Mouse (Mus musculus): ENCODE data around the gene Polr2h.

GRCm38 (mm10) chr16:20733731-20734730 is 16.6 kb downstream of the Polr2h start, which contains the start of gene Thpo:
- TF ChIP-seq CTCF (IDR thresholded peaks at IDR 0.05; ENCODE audit: control insufficient read depth, insufficient read depth, insufficient read length) (no peak), MYOD1 (IDR thresholded peaks at IDR 0.05; ENCODE audit: control insufficient read depth, insufficient read length, low read depth) (no peak)

Measured in C2C12 (cell line).